Mouse (Mus musculus): ENCODE measurements at regions not wholly inside any gene's neighbourhood (a gene's known extent, or its start where the extent isn't known, plus 50 kb on each side); places are given as distances from the start of the nearest gene placed in this dataset.
A peak's percentile ranks its signal among the peaks of the same experiment; 100 is the strongest.

DNA sequence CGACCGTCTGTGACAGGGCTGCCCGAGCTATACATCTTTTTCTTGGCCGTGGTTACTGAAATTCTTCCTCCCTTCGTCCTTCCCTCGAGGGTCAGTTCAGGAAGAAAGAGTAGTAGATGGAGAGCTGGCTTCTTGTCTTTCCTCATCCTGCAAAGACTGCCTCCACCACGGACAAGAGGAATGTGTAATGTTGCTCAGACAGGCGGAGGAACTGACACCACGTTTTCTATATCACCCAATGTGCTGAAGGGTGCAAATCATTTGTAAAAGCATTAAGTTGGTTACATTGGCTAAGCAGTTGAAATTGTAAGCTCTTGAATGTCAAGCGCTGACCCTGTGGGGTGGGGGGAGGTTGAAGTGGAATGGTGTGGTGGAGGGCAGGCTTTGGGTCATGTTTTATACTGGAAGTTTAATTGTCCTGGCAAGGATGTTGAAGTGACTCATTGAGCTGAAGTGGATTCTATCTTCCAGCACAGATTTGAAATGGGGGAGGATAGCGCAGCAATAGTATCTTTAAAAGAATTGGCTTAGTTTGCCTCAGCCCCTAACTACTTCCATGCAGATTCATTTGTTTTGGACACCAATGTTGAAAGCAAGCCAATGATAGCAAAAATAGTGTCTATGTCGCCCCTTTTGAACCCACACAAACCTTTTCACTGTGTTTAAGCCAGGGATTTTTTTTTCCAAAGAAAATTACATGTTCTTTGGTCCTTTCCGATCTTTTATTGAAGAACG is 230.5 kb upstream of the Lyplal1 start:
- intact Hi-C loops (cut with DNase I): no loop called here
- DNase-seq (ENCODE audit: extremely low spot score in 1 of 2, low spot score in 2 of 2): no peak

DNA sequence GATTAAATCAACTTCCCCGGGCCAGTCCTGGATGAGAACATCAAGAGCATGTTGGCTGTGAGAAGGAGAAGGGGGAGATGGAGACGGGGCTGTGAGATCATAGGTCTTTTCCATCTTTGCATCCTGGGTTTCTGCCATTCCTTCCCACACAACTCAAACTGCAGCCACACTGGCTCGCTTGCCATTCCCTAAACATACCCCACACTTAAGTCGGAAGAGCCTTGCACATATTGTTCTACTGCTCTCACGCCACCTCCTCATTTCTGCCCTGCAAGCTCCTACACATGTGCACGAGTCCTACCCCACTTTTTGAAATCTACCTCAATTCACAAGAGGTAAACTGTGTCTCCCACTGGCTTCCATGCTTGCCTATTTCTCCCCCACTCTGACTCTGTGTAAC is 228.3 kb upstream of the Lyplal1 start:
- DNase-seq (ENCODE audit: extremely low spot score in 1 of 2, low spot score in 2 of 2): no peak
- intact Hi-C loops (cut with DNase I): no loop called here

- DNase-seq (ENCODE audit: extremely low spot score in 1 of 2, low spot score in 2 of 2): no peak
- intact Hi-C loops (cut with DNase I): no loop called here
These were observed 225.9 kb upstream of the Lyplal1 start for GRCm38 (mm10) chr1:186342931-186343506.

- intact Hi-C loops (cut with DNase I): no loop called here
- no peak for DNase-seq (ENCODE audit: extremely low spot score in 1 of 2, low spot score in 2 of 2)
These were observed 225.3 kb upstream of the Lyplal1 start for GRCm38 (mm10) chr1:186342391-186342790.

DNA sequence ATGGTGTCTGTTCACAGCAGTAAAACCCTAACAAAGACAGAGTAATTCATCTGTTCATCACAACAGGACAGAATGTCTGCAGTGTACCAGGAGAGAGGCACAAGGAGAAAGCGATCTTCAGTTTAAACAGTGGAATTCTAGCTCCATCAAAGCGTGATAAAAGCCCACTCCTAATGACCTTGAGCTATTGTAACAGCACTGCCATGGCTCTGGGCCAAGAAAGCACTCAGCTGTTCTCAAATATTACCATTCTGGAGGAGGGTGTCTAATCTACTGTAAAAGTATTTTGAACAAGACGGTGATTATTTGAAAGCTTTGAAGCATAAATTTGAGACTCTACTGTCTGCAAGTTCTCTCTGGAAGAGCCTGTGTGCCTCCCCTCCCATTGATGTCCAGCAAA is 224.8 kb upstream of the Lyplal1 start:
- intact Hi-C loops (cut with DNase I): no loop called here
- DNase-seq (ENCODE audit: extremely low spot score in 1 of 2, low spot score in 2 of 2): no peak

DNA sequence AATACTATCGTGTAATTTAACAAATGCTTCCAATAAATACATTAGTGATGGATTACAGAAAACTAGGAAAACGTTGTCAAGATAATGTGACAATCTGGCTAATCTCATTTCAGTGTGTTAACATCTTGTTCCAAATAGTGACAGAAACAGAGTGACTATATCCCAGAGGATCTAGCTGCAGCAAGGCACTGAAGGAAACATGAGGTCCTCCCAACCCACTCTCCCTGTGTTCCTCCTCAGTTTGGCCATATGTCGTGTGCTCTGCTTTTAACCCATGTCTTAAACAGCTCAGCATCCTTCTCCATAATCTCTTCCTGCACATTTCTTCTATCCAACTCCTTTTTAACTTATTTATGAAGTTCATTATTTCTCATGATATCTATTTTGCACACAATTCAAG is 223.6 kb upstream of the Lyplal1 start:
- DNase-seq (ENCODE audit: extremely low spot score in 1 of 2, low spot score in 2 of 2): no peak

GRCm38 (mm10) chr1:186317285-186317684 is 200.2 kb upstream of the Lyplal1 start:
- intact Hi-C loops (cut with DNase I): no loop called here

More for the DNA sequence above, 223.6 kb upstream of the Lyplal1 start:
- intact Hi-C loops (cut with DNase I): no loop called here

GRCm38 (mm10) chr1:186314180-186314579 is 197.1 kb upstream of the Lyplal1 start:
- intact Hi-C loops (cut with DNase I): no loop called here
- no peak for DNase-seq (ENCODE audit: extremely low spot score in 1 of 2, low spot score in 2 of 2)

More at GRCm38 (mm10) chr1:186317285-186317684, 200.2 kb upstream of the Lyplal1 start:
- no peak for DNase-seq (ENCODE audit: extremely low spot score in 1 of 2, low spot score in 2 of 2)

- intact Hi-C loops (cut with DNase I): no loop called here
- DNase-seq (ENCODE audit: extremely low spot score in 1 of 2, low spot score in 2 of 2): no peak
These were observed 195.6 kb upstream of the Lyplal1 start for GRCm38 (mm10) chr1:186312698-186313097.

- intact Hi-C loops (cut with DNase I): no loop called here
- DNase-seq (ENCODE audit: extremely low spot score in 1 of 2, low spot score in 2 of 2): peak in 1 of 2 experiments; percentile 18
These were observed 194.9 kb upstream of the Lyplal1 start for GRCm38 (mm10) chr1:186312008-186312407.

DNA sequence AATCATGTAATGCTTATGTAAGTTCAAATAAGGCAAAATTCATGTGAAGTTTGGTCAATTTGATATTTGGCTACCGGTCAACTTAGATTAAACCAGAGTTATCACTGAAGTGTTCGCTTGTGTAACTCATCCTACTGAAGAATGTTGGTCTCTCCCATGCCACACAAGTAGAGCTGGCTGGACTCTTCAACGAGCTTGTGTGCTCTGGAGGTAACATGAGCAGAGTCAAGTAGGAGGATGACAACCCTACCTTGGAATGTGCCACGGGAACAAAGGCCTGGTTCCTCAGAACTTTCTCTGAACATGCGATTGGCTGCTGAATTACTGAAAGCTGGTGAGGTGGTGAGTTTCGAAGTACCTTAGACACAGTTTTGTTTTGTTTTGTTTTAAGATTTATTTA is 190.5 kb upstream of the Lyplal1 start:
- intact Hi-C loops (cut with DNase I): no loop called here
- no peak for DNase-seq (ENCODE audit: extremely low spot score in 1 of 2, low spot score in 2 of 2)

GRCm38 (mm10) chr1:186297464-186297863 is 180.4 kb upstream of the Lyplal1 start:
- intact Hi-C loops (cut with DNase I): no loop called here
- peak in 1 of 2 experiments; percentile 25 for DNase-seq (ENCODE audit: extremely low spot score in 1 of 2, low spot score in 2 of 2)

DNA sequence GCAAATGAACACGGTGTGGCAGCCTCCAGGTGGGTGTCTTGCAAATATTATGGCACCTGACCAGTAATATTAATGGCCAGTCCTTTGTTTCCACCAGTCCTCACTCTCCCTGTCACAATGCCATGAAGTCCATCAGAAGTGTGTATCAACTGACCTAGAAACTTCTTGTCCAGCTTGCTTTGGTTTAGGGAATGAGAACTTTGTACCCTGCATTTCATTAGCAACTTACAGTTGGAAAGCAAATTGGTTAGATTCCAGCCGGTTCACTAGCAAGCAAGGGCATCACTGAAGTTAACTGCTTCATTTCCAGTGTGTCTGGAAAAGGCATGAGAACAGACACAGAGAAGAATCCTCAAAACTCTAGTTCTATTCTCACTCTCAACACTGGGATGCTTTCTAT is 178.1 kb upstream of the Lyplal1 start:
- intact Hi-C loops (cut with DNase I): no loop called here
- DNase-seq (ENCODE audit: extremely low spot score in 1 of 2, low spot score in 2 of 2): no peak

GRCm38 (mm10) chr1:186294635-186295034 is 177.5 kb upstream of the Lyplal1 start:
- DNase-seq (ENCODE audit: extremely low spot score in 1 of 2, low spot score in 2 of 2): no peak
- intact Hi-C loops (cut with DNase I): no loop called here

GRCm38 (mm10) chr1:186289117-186289516 is 172.0 kb upstream of the Lyplal1 start:
- DNase-seq (ENCODE audit: extremely low spot score in 1 of 2, low spot score in 2 of 2): no peak
- intact Hi-C loops (cut with DNase I): no loop called here

DNA sequence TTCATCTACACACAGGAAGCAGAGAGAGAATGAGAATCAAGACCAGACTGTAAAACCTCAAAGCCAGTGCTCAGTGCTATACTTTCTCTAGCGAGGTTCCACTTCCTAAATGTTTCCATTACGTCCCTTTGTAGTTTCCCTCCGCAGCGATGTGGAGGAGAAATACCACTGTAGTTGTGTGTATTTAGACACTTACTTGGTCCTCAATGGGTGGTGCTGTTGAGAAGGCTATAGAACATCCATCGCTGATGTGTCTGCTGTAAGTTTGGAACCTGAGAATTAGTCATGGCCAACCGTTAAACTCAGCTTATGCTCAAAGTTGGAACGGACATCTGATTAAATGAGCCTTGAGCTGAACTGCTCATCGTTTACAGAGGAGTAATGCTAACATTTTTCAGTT is 170.7 kb upstream of the Lyplal1 start:
- intact Hi-C loops (cut with DNase I): no loop called here
- DNase-seq (ENCODE audit: extremely low spot score in 1 of 2, low spot score in 2 of 2): no peak

DNA sequence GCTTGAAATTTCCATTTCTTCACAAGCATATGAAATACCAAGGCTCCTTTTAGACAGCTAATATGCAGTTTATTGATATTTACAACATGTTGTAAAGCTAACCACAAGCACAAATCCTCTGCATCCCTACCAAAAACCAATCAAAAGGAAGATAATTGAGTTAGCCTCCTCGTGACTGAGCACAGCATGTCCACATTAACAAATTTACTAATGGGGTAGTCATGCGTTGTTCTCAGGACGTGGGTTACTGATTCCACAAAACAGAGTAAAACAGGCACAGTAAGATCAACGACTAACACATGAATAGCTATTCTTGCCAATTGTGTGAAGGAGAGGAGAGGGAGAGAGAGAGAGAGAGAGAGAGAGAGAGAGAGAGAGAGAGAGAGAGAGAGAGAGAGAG is 169.3 kb upstream of the Lyplal1 start:
- intact Hi-C loops (cut with DNase I): no loop called here
- DNase-seq (ENCODE audit: extremely low spot score in 1 of 2, low spot score in 2 of 2): no peak

DNA sequence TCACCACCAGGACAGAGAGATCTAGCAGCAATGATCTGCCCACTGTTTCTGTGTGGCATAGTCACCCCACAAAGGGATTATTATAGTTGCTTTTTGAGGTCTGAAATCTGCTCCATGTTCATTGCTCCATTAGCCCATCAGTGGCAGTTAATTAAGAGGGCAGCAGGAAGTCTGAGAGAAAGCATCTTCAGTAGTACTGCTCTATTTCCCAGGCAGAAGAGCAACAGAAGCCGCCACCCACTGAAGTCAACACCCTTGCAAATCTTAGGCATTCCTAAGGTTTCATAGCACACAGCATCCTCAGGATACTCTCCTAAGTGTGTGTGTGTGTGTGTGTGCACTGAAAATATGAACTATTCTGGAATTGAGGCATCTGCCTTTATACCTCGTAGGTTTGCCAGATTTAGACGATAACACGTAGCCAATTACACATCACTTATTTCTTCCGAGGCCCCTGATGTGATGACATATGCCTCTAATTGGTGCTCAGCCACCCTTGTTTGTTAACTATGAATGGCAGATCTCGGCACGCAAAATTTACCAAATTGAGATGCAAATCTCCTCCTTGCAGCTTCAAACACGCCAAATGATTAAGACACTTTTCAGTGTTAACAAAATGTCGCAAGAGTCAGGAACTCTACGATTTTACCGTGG is 161.0 kb upstream of the Lyplal1 start:
- intact Hi-C loops (cut with DNase I): no loop called here
- DNase-seq (ENCODE audit: extremely low spot score in 1 of 2, low spot score in 2 of 2): no peak

GRCm38 (mm10) chr1:186271436-186271835 is 154.3 kb upstream of the Lyplal1 start:
- no peak for DNase-seq (ENCODE audit: extremely low spot score in 1 of 2, low spot score in 2 of 2)
- intact Hi-C loops (cut with DNase I): no loop called here

DNA sequence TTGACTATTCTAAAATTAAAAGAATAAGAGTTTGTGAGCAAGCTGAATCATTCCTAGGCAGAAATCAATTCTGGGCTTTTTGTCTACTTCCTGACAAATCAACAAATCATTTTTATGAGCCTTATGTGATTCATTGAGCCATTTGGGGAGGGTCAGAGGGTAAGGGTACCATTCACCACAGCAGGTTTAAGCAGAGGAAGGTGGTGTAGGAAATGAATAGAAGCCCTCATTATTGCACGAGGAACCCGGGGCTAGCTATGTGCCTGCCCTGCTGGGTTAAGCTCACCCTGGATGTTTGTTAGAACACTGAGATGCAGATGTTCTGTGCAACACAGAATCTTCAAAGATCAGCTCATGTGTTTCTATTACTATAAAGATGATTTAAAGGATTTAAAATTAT is 150.2 kb upstream of the Lyplal1 start:
- DNase-seq (ENCODE audit: extremely low spot score in 1 of 2, low spot score in 2 of 2): no peak
- intact Hi-C loops (cut with DNase I): no loop called here
